Comparison of ENCODE assay signal across 7 mouse cellular contexts in genomic region chr13:51424647-51425046, GRCm38 (mm10). TPM values are rescaled to one million over a fixed set of nuclear protein-coding genes. Genes with fewer than 3 reads are reported as not detected.
A peak's percentile ranks its signal among the peaks of the same experiment; 100 is the strongest.
DNase-seq lines count a peak whose midpoint lies in the region; ATAC-seq lines count a peak whose summit lies in the region.

No protein-coding gene starts in this region.

- H3K4me2 ChIP-seq in intestine, embryonic 14.5 days (ENCODE audit: low read length), result no peak overlapping the region
- no peak overlapping the region for H3K4me2 ChIP-seq in lung, embryonic 15.5 days

- no peaks in the 10 kb centered on the region for H3K4me1 ChIP-seq in intestine, embryonic 14.5 days (replicated peaks; ENCODE audit: control insufficient read depth, insufficient read depth, low read length)
- H3K4me1 ChIP-seq in lung, embryonic 15.5 days, result no peaks in the 10 kb centered on the region

- peaks cover 39% of the 10 kb centered on the region for H3K36me3 ChIP-seq in intestine, embryonic 14.5 days (ENCODE audit: control insufficient read depth, insufficient read depth, low read length)
- H3K36me3 ChIP-seq in lung, embryonic 15.5 days, result peaks cover 30% of the 10 kb centered on the region; the same call in 1 of the 2 replicates

- peak; percentile 41 for DNase-seq in right cerebral cortex, adult 18-20 months
- DNase-seq in right cerebral cortex, postnatal 36 days (ENCODE audit: low spot score in 2 of 2), result no peak
- peak; percentile 67 for DNase-seq in adrenal gland, adult 2 months
- peak; percentile 56 for DNase-seq in embryo, embryonic 11.5 days (ENCODE audit: low read depth, low spot score)
- DNase-seq in intestine, embryonic 14.5 days (ENCODE audit: low spot score), result peak; percentile 88
- DNase-seq in retina, embryonic 14.5 days (ENCODE audit: low spot score), result peak; percentile 89

- no peak overlapping the region for H3K4me3 ChIP-seq in intestine, embryonic 14.5 days (ENCODE audit: low read depth, low read length)
- H3K4me3 ChIP-seq in lung, embryonic 15.5 days, result no peak overlapping the region

- no peak for ATAC-seq in intestine, embryonic 14.5 days (replicated peaks; ENCODE audit: low FRiP score, low TSS enrichment, low read depth)
- ATAC-seq in lung, embryonic 15.5 days (ENCODE audit: borderline replicate concordance, extremely low read depth, low FRiP score, low TSS enrichment), result 0 out of 2 replicates have a peak, but pooled peaks have one; percentile 32

- no peak overlapping the region for H3K9ac ChIP-seq in intestine, embryonic 14.5 days (ENCODE audit: low read length)
- H3K9ac ChIP-seq in lung, embryonic 15.5 days, result no peak overlapping the region

- H3K9me3 ChIP-seq in intestine, embryonic 14.5 days (ENCODE audit: control insufficient read depth, low read length), result no peaks in the 10 kb centered on the region
- no peaks in the 10 kb centered on the region for H3K9me3 ChIP-seq in lung, embryonic 15.5 days

- 16% methylated on average over 5 of the region's 5 CpGs for WGBS in intestine, embryonic 14.5 days
- WGBS in lung, embryonic 15.5 days, result 13% methylated on average over 5 of the region's 5 CpGs

- no peaks in the 10 kb centered on the region for H3K27me3 ChIP-seq in intestine, embryonic 14.5 days (replicated peaks; ENCODE audit: control insufficient read depth, insufficient read depth, low read length)
- no peaks in the 10 kb centered on the region for H3K27me3 ChIP-seq in lung, embryonic 15.5 days

- no peak overlapping the region for H3K27ac ChIP-seq in intestine, embryonic 14.5 days (ENCODE audit: low read depth)
- H3K27ac ChIP-seq in lung, embryonic 15.5 days, result no peak overlapping the region

RNA-seq across cellular contexts. Expression of gene S1pr3, which starts 16.2 kb away (rescaled TPM):
- total RNA-seq in adrenal gland, adult 2 months (2021), result 10 to 100 TPM; 13.3 to 24.5 TPM
- 6.3 and 6.6 TPM in 2 replicates for polyA plus RNA-seq in adrenal gland, adult 2 months (2012; rRNA removed)
- 71.8 and 78.6 TPM in 2 replicates for polyA plus RNA-seq in intestine, embryonic 14.5 days (2014; fragmentation: Nextera tagmentation; extraction: Ambion mirVana)
- polyA plus RNA-seq in lung, embryonic 15.5 days (2015; fragmentation: Nextera tagmentation; extraction: Ambion mirVana), result 107 and 115 TPM in 2 replicates

Comparison
In these comparisons a context has a peak if more than half of its experiments do, and no peak if none do; other contexts are left out.
1. DNase-seq: peak in right cerebral cortex, adult 18-20 months (single experiment), adrenal gland, adult 2 months (single experiment), embryo, embryonic 11.5 days (single experiment), intestine, embryonic 14.5 days (single experiment) and retina, embryonic 14.5 days (single experiment); none in right cerebral cortex, postnatal 36 days (0 of 2).